Mouse (Mus musculus) heart, embryonic 12.5 days (tissue): ENCODE results near the gene Ift88. TPM values are rescaled to one million over a fixed set of nuclear protein-coding genes. Genes with fewer than 3 reads are reported as not detected.

ENCODE experiments used
- ATAC-seq: fragments of 200-750 bp; cut with Nextera tagmentation; 2 replicates; pipeline ENCODE4 v1.8.0; 2017; ENCODE audit warnings: moderate TSS enrichment, moderate library complexity; ENCODE audit not compliant: insufficient number of reproducible peaks, low FRiP score
- H3K27ac ChIP-seq: fragments of 300-500 bp; sonication (generic); 2 replicates; pipeline ENCODE4 v1.5.1; 2016; ENCODE audit warnings: mild to moderate bottlenecking, moderate library complexity; ENCODE audit not compliant: poor library complexity, severe bottlenecking
- H3K27me3 ChIP-seq: fragments of 300-500 bp; sonication (generic); replicated peaks from 2 replicates; pipeline ENCODE4 v1.6.1; 2016; ENCODE audit warnings: mild to moderate bottlenecking, moderate library complexity
- H3K36me3 ChIP-seq: fragments of 300-500 bp; sonication (generic); 2 replicates; pipeline ENCODE4 v1.6.1; 2016; ENCODE audit warnings: mild to moderate bottlenecking, moderate library complexity
- H3K4me1 ChIP-seq: fragments of 300-500 bp; sonication (generic); replicated peaks from 2 replicates; pipeline ENCODE4 v1.6.1; 2016; ENCODE audit warnings: mild to moderate bottlenecking
- H3K4me2 ChIP-seq: fragments of 300-500 bp; sonication (generic); 2 replicates; pipeline ENCODE4 v1.6.1; 2016; ENCODE audit warnings: mild to moderate bottlenecking, moderate library complexity
- H3K4me3 ChIP-seq: fragments of 300-500 bp; sonication (generic); 2 replicates; pipeline ENCODE4 v1.5.1; 2016; ENCODE audit warnings: mild to moderate bottlenecking
- H3K9ac ChIP-seq: fragments of 300-500 bp; sonication (generic); 2 replicates; pipeline ENCODE4 v1.6.1; 2016; ENCODE audit warnings: mild to moderate bottlenecking, moderate library complexity
- H3K9me3 ChIP-seq: fragments of 300-500 bp; sonication (generic); replicated peaks from 2 replicates; pipeline ENCODE4 v1.6.1; 2016; ENCODE audit warnings: mild to moderate bottlenecking, moderate library complexity
- WGBS: fragments of 180-500 bp; shearing (Covaris S2); methylation state at CpG from one replicate; pipeline ENCODE4 v1.1.7; 2016; 5-methylcytosine and 5-hydroxymethylcytosine counted together
- polyA plus RNA-seq: library from polyadenylated mRNA; unstranded; fragments of >200 nt; fragmentation: Nextera tagmentation; extraction: Ambion mirVana; gene quantifications from 2 replicates; pipeline ENCODE4 v1.2.1, GENCODE M21; 2016

Ift88 gene
- 5.6 and 8.1 TPM in 2 replicates for polyA plus RNA-seq

- H3K27ac ChIP-seq, result no peak within 1 kb of the TSS
- H3K4me1 ChIP-seq, result no peaks in the 10 kb centered on the region
- no peaks in the 10 kb centered on the region for H3K9me3 ChIP-seq
- H3K4me3 ChIP-seq, result peak within 1 kb of the TSS; percentile 70
- peak; percentile 97 for ATAC-seq
- H3K27me3 ChIP-seq, result no peaks in the 10 kb centered on the region
- 5% methylated on average over 42 of the region's 42 CpGs for WGBS
- H3K4me2 ChIP-seq, result peak within 1 kb of the TSS; percentile 68
- peak within 1 kb of the TSS; percentile 75 for H3K9ac ChIP-seq
- no peaks in the 10 kb centered on the region for H3K36me3 ChIP-seq
Observed at GRCm38 (mm10) chr14:57423432-57424211, at the start of gene Ift88. Gene Ift88, plus strand, starts transcription at chr14:57424062.

- H3K27me3 ChIP-seq, result no peaks in the 10 kb centered on the region
- no peak overlapping the region for H3K4me3 ChIP-seq
- no peak overlapping the region for H3K27ac ChIP-seq
- no peaks in the 10 kb centered on the region for H3K36me3 ChIP-seq
- H3K4me1 ChIP-seq, result no peaks in the 10 kb centered on the region
- no peaks in the 10 kb centered on the region for H3K9me3 ChIP-seq
- no peak overlapping the region for H3K9ac ChIP-seq
- ATAC-seq, result no peak
- H3K4me2 ChIP-seq, result no peak overlapping the region
- WGBS, result 59% methylated on average over 9 of the region's 9 CpGs
Observed at GRCm38 (mm10) chr14:57375205-57375604, 48.7 kb upstream of the Ift88 start.

- Histone ChIP-seq H3K4me1 (no peaks in the 10 kb centered on the region), H3K27me3 (no peaks in the 10 kb centered on the region), H3K27ac (no peak overlapping the region), H3K9ac (no peak overlapping the region), H3K9me3 (no peaks in the 10 kb centered on the region), H3K36me3 (no peaks in the 10 kb centered on the region), H3K4me2 (no peak overlapping the region), H3K4me3 (no peak overlapping the region)
- whole genome bisulfite sequencing, result 70% methylated on average over 8 of the region's 8 CpGs
- ATAC-seq, result no peak
Observed at GRCm38 (mm10) chr14:57376016-57376415, 47.8 kb upstream of the Ift88 start.

GRCm38 (mm10) chr14:57376956-57377355 is 46.9 kb upstream of the Ift88 start:
- ATAC-seq, result no peak
- 77% methylated on average over 9 of the region's 9 CpGs for WGBS

GRCm38 (mm10) chr14:57377531-57377930 is 46.3 kb upstream of the Ift88 start:
- H3K4me2 ChIP-seq, result no peak overlapping the region
- H3K9me3 ChIP-seq, result no peaks in the 10 kb centered on the region
- no peaks in the 10 kb centered on the region for H3K27me3 ChIP-seq
- H3K4me1 ChIP-seq, result no peaks in the 10 kb centered on the region
- no peak overlapping the region for H3K4me3 ChIP-seq
- ATAC-seq, result no peak
- H3K27ac ChIP-seq, result no peak overlapping the region
- no peak overlapping the region for H3K9ac ChIP-seq
- WGBS, result 73% methylated on average over 5 of the region's 5 CpGs
- no peaks in the 10 kb centered on the region for H3K36me3 ChIP-seq

More at GRCm38 (mm10) chr14:57376956-57377355, 46.9 kb upstream of the Ift88 start:
- Histone ChIP-seq H3K9me3 (no peaks in the 10 kb centered on the region), H3K27ac (no peak overlapping the region), H3K9ac (no peak overlapping the region), H3K4me3 (no peak overlapping the region), H3K36me3 (no peaks in the 10 kb centered on the region), H3K4me1 (no peaks in the 10 kb centered on the region), H3K27me3 (no peaks in the 10 kb centered on the region), H3K4me2 (no peak overlapping the region)

- no peaks in the 10 kb centered on the region for H3K36me3 ChIP-seq
- H3K27ac ChIP-seq, result no peak overlapping the region
- WGBS, result 69% methylated on average over 5 of the region's 5 CpGs
- no peaks in the 10 kb centered on the region for H3K27me3 ChIP-seq
- H3K4me3 ChIP-seq, result no peak overlapping the region
- no peak overlapping the region for H3K4me2 ChIP-seq
- peaks cover 7% of the 10 kb centered on the region for H3K4me1 ChIP-seq
- no peak overlapping the region for H3K9ac ChIP-seq
- no peak for ATAC-seq
- no peaks in the 10 kb centered on the region for H3K9me3 ChIP-seq
Observed at GRCm38 (mm10) chr14:57385667-57386066, 38.2 kb upstream of the Ift88 start.

- no peak for ATAC-seq
- WGBS, result 46% methylated on average over 14 of the region's 14 CpGs
- Histone ChIP-seq H3K27ac (no peak overlapping the region), H3K9ac (no peak overlapping the region), H3K36me3 (no peaks in the 10 kb centered on the region), H3K4me1 (peaks cover 7% of the 10 kb centered on the region), H3K9me3 (no peaks in the 10 kb centered on the region), H3K27me3 (no peaks in the 10 kb centered on the region), H3K4me2 (no peak overlapping the region), H3K4me3 (no peak overlapping the region)
Observed at GRCm38 (mm10) chr14:57386758-57387561, 36.9 kb upstream of the Ift88 start.

- no peak overlapping the region for H3K9ac ChIP-seq
- H3K27me3 ChIP-seq, result no peaks in the 10 kb centered on the region
- no peaks in the 10 kb centered on the region for H3K9me3 ChIP-seq
- H3K27ac ChIP-seq, result no peak overlapping the region
- no peak overlapping the region for H3K4me2 ChIP-seq
- H3K36me3 ChIP-seq, result no peaks in the 10 kb centered on the region
- H3K4me3 ChIP-seq, result no peak overlapping the region
- H3K4me1 ChIP-seq, result peaks cover 7% of the 10 kb centered on the region
- WGBS, result 62% methylated on average over 4 of the region's 4 CpGs
- no peak for ATAC-seq
Observed at GRCm38 (mm10) chr14:57391621-57392020, 32.2 kb upstream of the Ift88 start.

GRCm38 (mm10) chr14:57392278-57392677 is 31.6 kb upstream of the Ift88 start:
- no peak for ATAC-seq
- H3K9ac ChIP-seq, result no peak overlapping the region

GRCm38 (mm10) chr14:57395470-57395869 is 28.4 kb upstream of the Ift88 start:
- no peaks in the 10 kb centered on the region for H3K36me3 ChIP-seq
- no peak overlapping the region for H3K9ac ChIP-seq
- H3K4me2 ChIP-seq, result no peak overlapping the region
- no peaks in the 10 kb centered on the region for H3K4me1 ChIP-seq
- no peak for ATAC-seq
- 78% methylated on average over 2 of the region's 2 CpGs for WGBS
- no peaks in the 10 kb centered on the region for H3K9me3 ChIP-seq
- H3K27ac ChIP-seq, result no peak overlapping the region
- H3K4me3 ChIP-seq, result no peak overlapping the region
- peaks cover 4% of the 10 kb centered on the region; the same call in 1 of the 2 replicates for H3K27me3 ChIP-seq

More at GRCm38 (mm10) chr14:57392278-57392677, 31.6 kb upstream of the Ift88 start:
- Histone ChIP-seq H3K4me3 (no peak overlapping the region), H3K4me2 (no peak overlapping the region), H3K27me3 (0 out of 2 replicates have a peak, but pooled peaks cover 3% of the 10 kb centered on the region), H3K36me3 (no peaks in the 10 kb centered on the region), H3K9me3 (no peaks in the 10 kb centered on the region), H3K27ac (no peak overlapping the region), H3K4me1 (peaks cover 5% of the 10 kb centered on the region)
- WGBS, result 56% methylated on average over 5 of the region's 5 CpGs

GRCm38 (mm10) chr14:57397221-57397620 is 26.6 kb upstream of the Ift88 start:
- H3K27ac ChIP-seq, result no peak overlapping the region
- no peaks in the 10 kb centered on the region for H3K36me3 ChIP-seq
- no peaks in the 10 kb centered on the region for H3K4me1 ChIP-seq
- H3K27me3 ChIP-seq, result peaks cover 4% of the 10 kb centered on the region; the same call in 1 of the 2 replicates
- ATAC-seq, result no peak
- H3K9me3 ChIP-seq, result no peaks in the 10 kb centered on the region
- H3K4me3 ChIP-seq, result no peak overlapping the region
- no peak overlapping the region for H3K4me2 ChIP-seq
- WGBS, result 82% methylated on average over 5 of the region's 5 CpGs
- no peak overlapping the region for H3K9ac ChIP-seq
